Mouse (Mus musculus) erythroblast, embryonic 14.5 days (primary cell): ENCODE measurements around the gene Pogk.

Experiments used
- GATA1 ChIP-seq: IDR thresholded peaks from 2 replicates; pipeline ENCODE4 v1.6.1; 2012; ENCODE audit warnings: low read length, inconsistent platforms, mixed read lengths
- TAL1 ChIP-seq: IDR thresholded peaks from 3 replicates; pipeline ENCODE4 v1.6.1; 2012; ENCODE audit warnings: low read length, inconsistent platforms, mixed read lengths

- no peak for TF ChIP-seq TAL1
- no peak for TF ChIP-seq GATA1
Measured at GRCm38 (mm10) chr1:166401455-166401854, 8.2 kb downstream of the Pogk start.
